Mouse (Mus musculus) cerebellum, adult 2 months (tissue): ENCODE data around the gene Csf3. TPM values are rescaled to one million over a fixed set of nuclear protein-coding genes. Genes with fewer than 3 reads are reported as not detected.

ENCODE experiments used
- DNase-seq, 2 experiments: peaks; one replicate each; pipeline ENCODE4 v3.0.0; 2021
- H3K27ac ChIP-seq: fragments of 200-500 bp; 2 replicates; pipeline ENCODE4 v1.5.1; 2012; ENCODE audit warnings: low read length, control low read depth, inconsistent platforms; ENCODE audit not compliant: insufficient read depth
- H3K27me3 ChIP-seq: fragments of 200-500 bp; 2 replicates; pipeline ENCODE4 v1.6.1; 2012; ENCODE audit warnings: inconsistent platforms, mild to moderate bottlenecking, low read length, moderate library complexity; ENCODE audit not compliant: control insufficient read depth, insufficient read depth
- H3K4me1 ChIP-seq: fragments of 200-500 bp; 2 replicates; pipeline ENCODE4 v1.6.1; 2011; ENCODE audit warnings: low read length; ENCODE audit not compliant: control insufficient read depth, insufficient read depth
- H3K4me3 ChIP-seq: fragments of 200-500 bp; replicated peaks from 2 replicates; pipeline ENCODE3; 2011; ENCODE audit warnings: mild to moderate bottlenecking, low read depth, low read length, control low read depth; ENCODE audit not compliant: insufficient read depth
- CTCF ChIP-seq: fragments of 200-500 bp; IDR thresholded peaks from 2 replicates; pipeline ENCODE4 v1.5.1; 2011; ENCODE audit warnings: low read depth, mild to moderate bottlenecking, control low read depth, low read length, moderate library complexity, borderline replicate concordance; ENCODE audit not compliant: insufficient read depth
- POLR2A ChIP-seq: fragments of 200-500 bp; IDR thresholded peaks from 2 replicates; pipeline ENCODE4 v1.6.1; 2011; ENCODE audit warnings: low read length, control low read depth, borderline replicate concordance; ENCODE audit not compliant: insufficient read depth
- WGBS: fragments of 180-500 bp; shearing (Covaris S2); methylation state at CpG from one replicate; pipeline ENCODE4 v1.1.7; 2018; 5-methylcytosine and 5-hydroxymethylcytosine counted together
- polyA plus RNA-seq: library from polyadenylated mRNA; depleted of rRNA; stranded (reverse); fragments of >200 nt; gene quantifications from 2 replicates; pipeline ENCODE4 v1.2.3, GENCODE M21; 2012

The Csf3 gene
- polyA plus RNA-seq, 1 experiment, result not detected

DNA sequence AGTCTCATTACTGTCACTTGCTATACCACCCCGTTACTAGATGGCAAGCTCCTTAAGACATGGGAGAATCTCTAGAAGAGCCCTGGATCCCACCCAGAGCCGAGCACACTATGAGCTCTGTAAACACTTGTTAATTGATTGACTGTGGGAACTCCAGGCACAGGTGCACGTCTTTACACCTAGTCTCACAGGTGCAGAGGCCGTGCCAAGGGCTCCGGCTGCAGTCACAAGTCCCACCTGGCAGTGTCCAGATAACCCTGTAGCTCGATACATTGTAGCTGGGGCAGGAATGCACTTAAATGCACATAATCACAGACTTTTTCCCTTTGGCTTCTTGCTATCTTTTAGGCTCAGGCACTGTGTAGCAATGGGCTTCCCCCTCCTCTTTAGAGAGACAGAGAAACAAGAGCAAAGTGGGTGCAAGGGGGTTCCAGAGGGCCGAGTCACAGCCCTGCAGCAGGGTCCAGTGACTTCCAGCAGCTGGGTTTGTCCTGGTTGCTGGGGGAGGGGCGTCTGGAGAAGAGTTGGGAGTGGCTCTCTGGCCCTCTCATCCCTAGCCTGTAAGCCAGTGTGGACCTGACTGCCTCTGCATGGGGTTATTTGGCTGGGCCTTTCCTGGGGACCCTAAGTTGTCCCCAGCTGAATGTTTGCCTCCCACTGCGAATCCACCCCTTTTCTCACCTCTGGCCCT, 42.7 kb downstream of the Csf3 start:
- Histone ChIP-seq H3K27ac (peak overlapping the region; percentile 4; the same call in 1 of the 2 replicates), H3K4me1 (peaks cover 48% of the 10 kb centered on the region), H3K27me3 (no peaks in the 10 kb centered on the region), H3K4me3 (peak overlapping the region; percentile 49)
- peak; percentile 49 to 53 for DNase-seq
- 5% methylated on average over 9 of the region's 9 CpGs for WGBS
- TF ChIP-seq POLR2A (no peak), CTCF (no peak)

DNA sequence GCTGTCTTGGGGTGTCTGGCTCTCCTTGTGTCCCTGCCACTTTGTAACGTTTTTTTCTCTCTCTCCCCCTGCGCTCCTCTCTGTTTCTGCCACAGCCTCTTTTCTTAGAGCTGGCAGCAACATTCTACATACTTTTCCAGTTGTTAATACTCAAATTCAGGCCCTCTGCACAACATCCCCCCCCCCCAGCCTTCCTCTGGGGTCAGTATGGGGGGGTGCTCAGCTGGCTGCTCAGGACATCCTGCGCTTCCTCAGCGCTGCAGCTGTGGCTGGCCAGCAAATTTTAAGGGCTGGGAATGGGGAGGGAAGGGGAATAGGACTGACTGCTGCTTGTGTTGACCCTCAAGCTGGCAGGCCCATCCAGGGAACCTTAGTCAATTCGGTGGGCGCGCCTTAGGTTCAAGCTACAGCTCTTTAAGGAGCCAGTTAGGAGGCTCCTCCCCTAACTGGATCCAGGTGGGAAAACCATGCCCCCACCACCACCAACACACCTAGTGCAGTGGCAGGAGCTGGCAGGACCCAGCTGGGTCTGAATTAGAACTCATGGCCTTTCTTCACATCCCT, 43.5 kb downstream of the Csf3 start:
- WGBS, result 53% methylated on average over 7 of the region's 7 CpGs
- no peaks in the 10 kb centered on the region for H3K27me3 ChIP-seq
- peaks cover 55% of the 10 kb centered on the region for H3K4me1 ChIP-seq
- TF ChIP-seq POLR2A (no peak), CTCF (no peak)
- H3K27ac ChIP-seq, result peak overlapping the region; percentile 4; the same call in 1 of the 2 replicates
- DNase-seq, result peak in 1 of 2 experiments; percentile 29
- no peak overlapping the region for H3K4me3 ChIP-seq

DNA sequence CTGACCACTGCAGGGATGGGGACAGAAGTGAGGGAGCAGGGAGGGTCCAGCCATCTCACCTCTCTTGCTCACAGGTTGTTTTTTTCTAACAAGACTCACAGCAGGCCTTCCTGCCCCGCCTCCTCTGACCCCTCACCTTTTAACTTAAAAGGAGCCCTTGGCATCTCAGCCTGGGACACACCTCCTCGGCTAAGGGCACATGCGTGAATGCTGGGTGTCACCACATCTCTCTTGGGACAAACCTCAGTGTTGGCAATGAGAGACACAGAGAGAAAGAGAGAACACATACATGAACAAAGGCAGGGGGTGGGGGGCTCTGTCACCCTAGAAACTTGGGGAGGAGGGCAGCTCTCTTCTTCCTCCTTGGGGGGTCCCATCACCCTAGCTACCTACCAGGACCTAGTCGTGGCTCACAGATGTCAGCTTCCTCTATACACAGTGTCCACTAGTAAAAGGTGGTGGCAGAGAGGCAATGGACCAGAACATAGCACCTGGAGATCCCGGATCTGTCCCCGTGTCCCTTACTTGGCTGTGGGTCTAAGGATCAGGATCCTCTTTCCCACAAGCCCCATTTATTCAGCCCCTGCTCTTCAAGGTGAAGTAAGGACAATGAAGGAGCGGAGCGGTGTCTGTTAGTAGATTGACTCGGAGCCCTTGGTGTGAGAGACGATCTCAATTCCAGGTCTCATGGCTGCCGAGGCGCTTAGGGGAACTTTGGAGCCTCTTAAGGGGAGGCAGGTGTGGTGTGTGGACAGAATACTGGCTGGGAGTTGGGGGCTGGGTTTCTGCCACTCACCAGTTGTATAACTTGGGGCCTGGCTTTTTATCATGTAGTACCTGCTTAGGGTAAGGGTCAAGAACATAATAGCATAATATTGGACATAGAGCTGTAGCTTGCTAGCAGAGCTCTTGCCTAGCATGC, 45.1 kb downstream of the Csf3 start:
- TF ChIP-seq POLR2A (no peak), CTCF (no peak)
- peak overlapping the region; percentile 89 for H3K27ac ChIP-seq
- no peaks in the 10 kb centered on the region for H3K27me3 ChIP-seq
- peak in 1 of 2 experiments; percentile 41 for DNase-seq
- 23% methylated on average over 12 of the region's 12 CpGs for WGBS
- H3K4me3 ChIP-seq, result peak overlapping the region; percentile 3
- H3K4me1 ChIP-seq, result peaks cover 64% of the 10 kb centered on the region

DNA sequence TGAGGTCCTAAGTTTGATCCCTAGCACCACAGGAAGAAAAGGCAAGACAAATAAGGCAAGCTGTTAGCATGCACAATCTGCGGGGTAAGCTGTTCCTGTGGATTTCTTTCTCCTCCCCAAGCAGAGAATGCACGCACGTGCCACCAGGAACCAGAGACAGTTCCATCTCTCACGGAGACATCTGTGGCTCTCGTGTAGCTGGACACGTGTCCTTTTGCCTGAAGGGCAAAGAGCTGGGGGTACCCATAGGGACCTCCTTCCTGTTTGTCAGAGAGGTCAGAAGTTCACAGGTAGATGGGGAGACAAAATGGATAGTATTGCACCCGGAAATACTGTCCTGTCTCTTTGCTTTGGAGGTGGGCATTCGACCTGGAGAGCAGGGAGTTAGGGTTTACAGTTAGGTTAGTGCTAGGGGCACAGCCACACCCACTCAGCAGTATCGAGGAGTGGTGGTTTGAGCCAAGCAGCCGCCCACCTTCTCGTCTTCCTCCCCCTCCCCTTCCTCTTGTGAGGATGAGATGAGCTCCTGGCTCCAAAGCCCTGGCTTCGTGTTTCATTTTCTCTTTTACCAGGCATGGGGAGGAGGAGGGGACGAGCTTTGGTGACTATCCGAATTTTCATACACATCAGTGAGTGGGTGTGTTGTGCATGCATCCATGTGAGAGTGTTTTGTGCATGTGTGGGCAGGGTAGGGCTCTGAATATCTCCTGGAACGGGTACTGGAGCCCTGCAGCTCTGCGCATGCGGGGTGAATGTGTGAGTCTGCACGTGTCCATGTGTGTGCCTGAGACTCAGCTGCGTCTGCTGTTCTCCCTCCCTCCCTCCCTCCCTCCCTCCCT, 46.0 kb downstream of the Csf3 start:
- H3K4me1 ChIP-seq, result peaks cover 70% of the 10 kb centered on the region
- no peaks in the 10 kb centered on the region for H3K27me3 ChIP-seq
- peak; percentile 90 to 94 for DNase-seq
- H3K27ac ChIP-seq, result peak overlapping the region; percentile 89
- TF ChIP-seq POLR2A (peak; percentile 45; the same call in 1 of the 2 replicates), CTCF (no peak)
- peak overlapping the region; percentile 43 for H3K4me3 ChIP-seq
- WGBS, result 1% methylated on average over 19 of the region's 19 CpGs

DNA sequence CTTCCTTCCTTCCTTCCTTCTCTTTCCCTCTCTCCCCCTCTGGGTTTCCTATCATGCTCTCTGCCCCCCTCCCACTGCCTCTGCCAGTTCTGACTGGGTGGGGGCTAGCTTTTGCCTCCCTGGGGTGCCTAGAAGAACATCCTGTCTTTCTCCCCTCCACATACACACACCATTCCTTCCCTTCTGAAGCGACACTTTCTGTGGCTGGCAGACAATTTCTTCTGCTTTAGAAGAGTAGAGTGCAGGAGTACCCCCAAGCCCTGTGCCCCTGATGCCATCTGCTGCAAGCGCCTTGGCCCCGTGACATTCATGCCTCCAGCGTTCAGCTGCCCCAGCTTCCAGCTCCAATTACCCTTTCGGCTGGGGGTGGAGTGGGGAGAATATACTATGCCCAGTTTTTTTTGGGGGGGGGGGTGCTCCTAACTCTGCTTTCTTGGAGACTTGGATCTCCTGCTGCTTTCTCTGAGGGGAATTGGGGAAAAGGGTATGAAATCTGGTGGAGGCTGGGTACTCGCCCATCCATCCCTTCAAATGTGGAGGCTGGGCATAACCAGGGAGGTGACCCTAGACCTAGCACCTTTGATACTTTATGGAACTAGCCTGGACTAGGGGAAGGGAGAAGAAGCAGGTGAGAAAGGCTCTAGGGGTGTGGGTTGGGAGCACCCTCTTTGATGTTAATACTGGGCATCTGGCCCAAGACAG, 46.9 kb downstream of the Csf3 start:
- H3K27ac ChIP-seq, result peak overlapping the region; percentile 100
- H3K4me3 ChIP-seq, result peak overlapping the region; percentile 55
- 8% methylated on average over 6 of the region's 6 CpGs for WGBS
- peak; percentile 63 to 66 for DNase-seq
- H3K4me1 ChIP-seq, result peaks cover 75% of the 10 kb centered on the region
- H3K27me3 ChIP-seq, result no peaks in the 10 kb centered on the region
- TF ChIP-seq CTCF, result no peak
- TF ChIP-seq POLR2A, result no peak

DNA sequence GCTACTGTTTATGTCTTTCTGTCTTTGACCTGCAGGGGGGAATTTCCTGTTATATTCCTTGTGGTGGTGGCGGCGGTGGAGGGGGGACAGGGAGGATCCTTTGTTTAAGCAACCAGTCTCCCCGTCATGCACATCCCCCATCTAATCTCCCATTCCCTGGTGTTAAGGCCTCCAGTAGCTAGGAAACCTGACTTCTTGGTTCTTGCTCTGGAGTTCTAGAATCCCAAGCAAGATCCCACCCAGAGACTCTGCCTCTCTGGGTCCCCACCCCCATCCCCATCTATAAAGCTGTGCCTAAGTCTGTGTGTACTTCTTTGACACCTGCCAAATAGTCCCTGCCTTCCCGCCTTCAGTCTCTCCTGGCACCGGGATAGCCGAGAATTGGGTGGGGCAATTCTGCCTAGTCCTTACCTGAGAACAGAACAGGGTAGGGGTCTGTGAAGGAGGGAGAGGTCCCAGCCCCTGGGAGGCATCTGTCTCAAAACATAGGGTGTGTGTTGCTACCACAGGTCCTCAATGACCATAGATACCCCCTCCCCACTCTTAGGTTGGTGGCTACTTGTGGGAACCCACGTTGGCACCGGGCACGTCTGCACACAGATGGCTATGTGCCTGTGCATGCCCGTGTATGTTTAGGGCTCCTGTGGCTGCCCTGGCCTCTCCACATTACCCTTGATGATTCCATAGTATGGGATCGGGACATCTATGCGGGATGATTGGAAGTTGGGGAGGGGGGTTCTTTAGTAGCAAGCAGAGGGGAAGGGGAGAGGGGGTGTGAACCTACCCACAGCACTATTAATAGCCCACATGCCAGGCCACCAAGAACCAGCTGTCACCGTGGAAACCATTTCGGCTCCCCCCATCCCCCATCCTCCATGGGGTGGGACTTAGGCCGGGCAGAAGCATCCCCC, 47.7 kb downstream of the Csf3 start:
- peaks cover 78% of the 10 kb centered on the region for H3K4me1 ChIP-seq
- TF ChIP-seq POLR2A, result no peak
- TF ChIP-seq CTCF, result no peak
- H3K27me3 ChIP-seq, result no peaks in the 10 kb centered on the region
- H3K27ac ChIP-seq, result peak overlapping the region; percentile 100
- whole genome bisulfite sequencing, result 3% methylated on average over 15 of the region's 15 CpGs
- DNase-seq, result peak in 1 of 2 experiments; percentile 60
- peak overlapping the region; percentile 55 for H3K4me3 ChIP-seq
